In the genomic region with DNA sequence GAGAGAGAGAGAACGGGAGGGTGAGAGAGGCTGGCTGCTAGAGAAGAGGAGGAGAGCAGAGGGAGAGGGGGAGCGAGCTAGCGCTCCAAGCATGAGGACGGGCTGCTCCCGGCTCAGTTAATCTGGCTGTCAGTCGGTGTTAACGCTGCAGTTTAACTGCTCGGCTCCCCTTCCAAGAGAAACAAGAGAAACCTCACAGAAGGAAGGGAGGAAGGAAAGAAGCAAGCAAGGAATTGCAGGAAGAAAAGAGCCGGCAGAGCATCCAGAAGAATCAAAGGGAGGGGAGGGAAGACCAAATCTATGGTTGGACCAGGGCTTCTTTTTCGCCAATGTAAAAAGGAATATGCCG, we compare ENCODE assay signal across 8 mouse cellular contexts. TPM values are rescaled to one million over a fixed set of nuclear protein-coding genes. Genes with fewer than 3 reads are reported as not detected.
A peak's percentile ranks its signal among the peaks of the same experiment; 100 is the strongest.
DNase-seq lines count a peak whose midpoint lies in the region; ATAC-seq lines count a peak whose summit lies in the region.

No protein-coding gene starts in this region.

- H3K36me3 ChIP-seq in lung, embryonic 15.5 days: no peaks in the 10 kb centered on the region
- no peaks in the 10 kb centered on the region for H3K36me3 ChIP-seq in heart, embryonic 15.5 days

- no peaks in the 10 kb centered on the region for H3K9me3 ChIP-seq in lung, embryonic 15.5 days
- H3K9me3 ChIP-seq in heart, embryonic 15.5 days (replicated peaks): no peaks in the 10 kb centered on the region

- no peak overlapping the region for H3K9ac ChIP-seq in lung, embryonic 15.5 days
- peak overlapping the region; percentile 36; the same call in 1 of the 2 replicates for H3K9ac ChIP-seq in heart, embryonic 15.5 days

- intact Hi-C loops in gastrocnemius, postnatal 14 days (cut with DNase I; ENCODE audit: low total_unique reads): no loop called here

- ATAC-seq in lung, embryonic 15.5 days (ENCODE audit: borderline replicate concordance, extremely low read depth, low FRiP score, low TSS enrichment): no peak
- ATAC-seq in heart, embryonic 15.5 days (replicated peaks; ENCODE audit: insufficient number of reproducible peaks, insufficient read depth, low FRiP score, low read depth): no peak
- no peak for ATAC-seq in inflammation-experienced regulatory T-cells, adult 6 months

- H3K4me2 ChIP-seq in lung, embryonic 15.5 days: peak overlapping the region; percentile 26; the same call in 1 of the 2 replicates
- H3K4me2 ChIP-seq in heart, embryonic 15.5 days: peak overlapping the region; percentile 66

- H3K27me3 ChIP-seq in lung, embryonic 15.5 days: peaks cover 15% of the 10 kb centered on the region
- H3K27me3 ChIP-seq in heart, embryonic 15.5 days: peaks cover 2% of the 10 kb centered on the region; the same call in 1 of the 2 replicates

- no peak for DNase-seq in lung, postnatal 4 days
- peak; percentile 51 for DNase-seq in left cerebral cortex, adult 11 months (ENCODE audit: low spot score)
- peak; percentile 29 for DNase-seq in neural tube, embryonic 10.5 days (ENCODE audit: extremely low spot score, low spot score)
- DNase-seq in gastrocnemius, postnatal 14 days: no peak
- DNase-seq in T-cell, adult 2 months (ENCODE audit: low spot score): no peak

- no peaks in the 10 kb centered on the region for H3K4me1 ChIP-seq in lung, embryonic 15.5 days
- peaks cover 38% of the 10 kb centered on the region for H3K4me1 ChIP-seq in heart, embryonic 15.5 days (replicated peaks)

- H3K27ac ChIP-seq in lung, embryonic 15.5 days: no peak overlapping the region
- no peak overlapping the region for H3K27ac ChIP-seq in heart, embryonic 15.5 days

- WGBS in lung, embryonic 15.5 days: 7% methylated on average over 11 of the region's 11 CpGs
- WGBS in heart, embryonic 15.5 days: 4% methylated on average over 11 of the region's 11 CpGs

- H3K4me3 ChIP-seq in lung, embryonic 15.5 days: 0 out of 2 replicates have a peak overlapping the region, but pooled peaks have one; percentile 3
- peak overlapping the region; percentile 49 for H3K4me3 ChIP-seq in heart, embryonic 15.5 days

RNA-seq across cellular contexts. Expression of gene Gria1, which starts 0.5 kb away (rescaled TPM):
- polyA plus RNA-seq in lung, embryonic 15.5 days (2015; fragmentation: Nextera tagmentation; extraction: Ambion mirVana): 0.61 and 0.97 TPM in 2 replicates
- polyA plus RNA-seq in heart, embryonic 15.5 days (2015; fragmentation: Nextera tagmentation; extraction: Ambion mirVana): 5.4 and 5.6 TPM in 2 replicates
- not detected for polyA plus RNA-seq in inflammation-experienced regulatory T-cells, adult 6 months (2017; shearing (Covaris generic))
- under 1 TPM; 0.09 to 0.35 TPM for total RNA-seq in gastrocnemius, postnatal 14 days (2021)

Comparison
In these comparisons a context has a peak if more than half of its experiments do, and no peak if none do; other contexts are left out.
1. DNase-seq: peak in left cerebral cortex, adult 11 months (single experiment) and neural tube, embryonic 10.5 days (single experiment); none in lung, postnatal 4 days (0 of 2), gastrocnemius, postnatal 14 days (single experiment) and T-cell, adult 2 months (single experiment).